Mouse (Mus musculus) liver, embryonic 12.5 days (tissue): ENCODE data around the gene Camkk2. TPM values are rescaled to one million over a fixed set of nuclear protein-coding genes. Genes with fewer than 3 reads are reported as not detected.

Experiments used
- ATAC-seq: fragments of 200-750 bp; cut with Nextera tagmentation; 2 replicates; pipeline ENCODE4 v1.8.0; 2017; ENCODE audit warnings: moderate number of reproducible peaks, mild to moderate bottlenecking, moderate library complexity
- H3K27ac ChIP-seq: fragments of 300-500 bp; sonication (generic); 2 replicates; pipeline ENCODE4 v1.5.1; 2016; ENCODE audit warnings: mild to moderate bottlenecking
- H3K27me3 ChIP-seq: fragments of 300-500 bp; sonication (generic); replicated peaks from 2 replicates; pipeline ENCODE4 v1.6.1; 2016; ENCODE audit warnings: mild to moderate bottlenecking, moderate library complexity
- H3K36me3 ChIP-seq: fragments of 300-500 bp; sonication (generic); 2 replicates; pipeline ENCODE4 v1.6.1; 2016; ENCODE audit warnings: mild to moderate bottlenecking, moderate library complexity
- H3K4me1 ChIP-seq: fragments of 300-500 bp; sonication (generic); 2 replicates; pipeline ENCODE4 v1.6.1; 2016
- H3K4me2 ChIP-seq: fragments of 300-500 bp; sonication (generic); 2 replicates; pipeline ENCODE4 v1.6.1; 2016; ENCODE audit warnings: mild to moderate bottlenecking, moderate library complexity
- H3K4me3 ChIP-seq: fragments of 300-500 bp; sonication (generic); 2 replicates; pipeline ENCODE4 v1.5.1; 2016; ENCODE audit warnings: mild to moderate bottlenecking, moderate library complexity
- H3K9ac ChIP-seq: fragments of 300-500 bp; sonication (generic); 2 replicates; pipeline ENCODE4 v1.6.1; 2016; ENCODE audit warnings: mild to moderate bottlenecking, moderate library complexity
- H3K9me3 ChIP-seq: fragments of 300-500 bp; sonication (generic); replicated peaks from 2 replicates; pipeline ENCODE4 v1.6.1; 2016; ENCODE audit warnings: mild to moderate bottlenecking, moderate library complexity
- WGBS: fragments of 180-500 bp; shearing (Covaris S2); methylation state at CpG from one replicate; pipeline ENCODE4 v1.1.7; 2016; ENCODE audit not compliant: insufficient replicate concordance; 5-methylcytosine and 5-hydroxymethylcytosine counted together
- polyA plus RNA-seq: library from polyadenylated mRNA; unstranded; fragments of >200 nt; fragmentation: Nextera tagmentation; extraction: Ambion mirVana; gene quantifications from 2 replicates; pipeline ENCODE4 v1.2.1, GENCODE M21; 2016

The Camkk2 gene
- polyA plus RNA-seq, 1 experiment from 2014 or later, result 16.7 TPM

GRCm38 (mm10) chr5:122706917-122707275 is 72.3 kb downstream of the Camkk2 start:
- Histone ChIP-seq H3K4me1 (peaks cover 51% of the 10 kb centered on the region), H3K9me3 (no peaks in the 10 kb centered on the region), H3K27me3 (no peaks in the 10 kb centered on the region), H3K4me3 (peak overlapping the region; percentile 70), H3K36me3 (peaks cover 4% of the 10 kb centered on the region; the same call in 1 of the 2 replicates), H3K27ac (peak overlapping the region; percentile 82), H3K4me2 (peak overlapping the region; percentile 95), H3K9ac (peak overlapping the region; percentile 76)
- peak; percentile 31 for ATAC-seq
- 33% methylated on average over 5 of the region's 5 CpGs for WGBS

- H3K9me3 ChIP-seq, result no peaks in the 10 kb centered on the region
- no peak for ATAC-seq
These were observed 74.0 kb downstream of the Camkk2 start for GRCm38 (mm10) chr5:122705174-122705573.

GRCm38 (mm10) chr5:122704571-122704970 is 74.6 kb downstream of the Camkk2 start:
- no peak overlapping the region for H3K4me2 ChIP-seq
- no peaks in the 10 kb centered on the region for H3K27me3 ChIP-seq
- no peaks in the 10 kb centered on the region for H3K36me3 ChIP-seq
- 60% methylated on average over 4 of the region's 4 CpGs for WGBS
- peaks cover 74% of the 10 kb centered on the region for H3K4me1 ChIP-seq
- no peak overlapping the region for H3K27ac ChIP-seq
- no peaks in the 10 kb centered on the region for H3K9me3 ChIP-seq
- no peak overlapping the region for H3K9ac ChIP-seq
- no peak for ATAC-seq
- H3K4me3 ChIP-seq, result no peak overlapping the region

More at GRCm38 (mm10) chr5:122705174-122705573, 74.0 kb downstream of the Camkk2 start:
- no peak overlapping the region for H3K4me2 ChIP-seq
- H3K36me3 ChIP-seq, result no peaks in the 10 kb centered on the region
- no peak overlapping the region for H3K9ac ChIP-seq
- 61% methylated on average over 3 of the region's 3 CpGs for WGBS
- peaks cover 68% of the 10 kb centered on the region for H3K4me1 ChIP-seq
- H3K27me3 ChIP-seq, result no peaks in the 10 kb centered on the region
- no peak overlapping the region for H3K27ac ChIP-seq
- H3K4me3 ChIP-seq, result no peak overlapping the region

- no peak for ATAC-seq
- peaks cover 76% of the 10 kb centered on the region for H3K4me1 ChIP-seq
- no peaks in the 10 kb centered on the region for H3K36me3 ChIP-seq
- H3K9me3 ChIP-seq, result no peaks in the 10 kb centered on the region
- WGBS, result 59% methylated on average over 2 of the region's 2 CpGs
- no peaks in the 10 kb centered on the region for H3K27me3 ChIP-seq
- no peak overlapping the region for H3K27ac ChIP-seq
- H3K4me2 ChIP-seq, result no peak overlapping the region
- H3K4me3 ChIP-seq, result no peak overlapping the region
- no peak overlapping the region for H3K9ac ChIP-seq
These were observed 75.6 kb downstream of the Camkk2 start for GRCm38 (mm10) chr5:122703574-122703973.

- Histone ChIP-seq H3K27me3 (no peaks in the 10 kb centered on the region), H3K4me1 (peaks cover 76% of the 10 kb centered on the region), H3K36me3 (no peaks in the 10 kb centered on the region), H3K4me2 (no peak overlapping the region), H3K9ac (no peak overlapping the region), H3K4me3 (no peak overlapping the region), H3K27ac (no peak overlapping the region), H3K9me3 (no peaks in the 10 kb centered on the region)
- ATAC-seq, result no peak
- WGBS, result 80% methylated on average over 6 of the region's 6 CpGs
These were observed 77.1 kb downstream of the Camkk2 start for GRCm38 (mm10) chr5:122702156-122702555.

- Histone ChIP-seq H3K9me3 (no peaks in the 10 kb centered on the region), H3K9ac (no peak overlapping the region), H3K36me3 (no peaks in the 10 kb centered on the region), H3K4me3 (no peak overlapping the region), H3K4me1 (peaks cover 77% of the 10 kb centered on the region), H3K4me2 (peak overlapping the region; percentile 48), H3K27me3 (no peaks in the 10 kb centered on the region), H3K27ac (peak overlapping the region; percentile 67)
- ATAC-seq, result peak; percentile 61
- WGBS, result 25% methylated on average over 5 of the region's 5 CpGs
These were observed 78.4 kb downstream of the Camkk2 start for GRCm38 (mm10) chr5:122700837-122701212.

- no peaks in the 10 kb centered on the region for H3K9me3 ChIP-seq
- peak; percentile 48 for ATAC-seq
- no peaks in the 10 kb centered on the region for H3K36me3 ChIP-seq
- peak overlapping the region; percentile 48 for H3K4me2 ChIP-seq
- H3K27me3 ChIP-seq, result no peaks in the 10 kb centered on the region
- no peak overlapping the region for H3K9ac ChIP-seq
- H3K27ac ChIP-seq, result peak overlapping the region; percentile 67
- 47% methylated on average over 12 of the region's 12 CpGs for WGBS
- H3K4me1 ChIP-seq, result peaks cover 77% of the 10 kb centered on the region
- H3K4me3 ChIP-seq, result no peak overlapping the region
These were observed 78.9 kb downstream of the Camkk2 start for GRCm38 (mm10) chr5:122700109-122700836.

GRCm38 (mm10) chr5:122698701-122699060 is 80.5 kb downstream of the Camkk2 start:
- WGBS, result 48% methylated on average over 9 of the region's 9 CpGs
- Histone ChIP-seq H3K4me3 (no peak overlapping the region), H3K27me3 (no peaks in the 10 kb centered on the region), H3K9ac (no peak overlapping the region), H3K9me3 (no peaks in the 10 kb centered on the region), H3K4me1 (peaks cover 66% of the 10 kb centered on the region), H3K4me2 (peak overlapping the region; percentile 32), H3K36me3 (no peaks in the 10 kb centered on the region), H3K27ac (no peak overlapping the region; the same call in 1 of the 2 replicates)
- ATAC-seq, result no peak

- Histone ChIP-seq H3K4me2 (peak overlapping the region; percentile 32), H3K27ac (peak overlapping the region; percentile 61), H3K27me3 (no peaks in the 10 kb centered on the region), H3K4me1 (peaks cover 66% of the 10 kb centered on the region), H3K36me3 (no peaks in the 10 kb centered on the region), H3K9me3 (no peaks in the 10 kb centered on the region), H3K4me3 (no peak overlapping the region), H3K9ac (no peak overlapping the region)
- 34% methylated on average over 10 of the region's 10 CpGs for WGBS
- ATAC-seq, result peak; percentile 22; the same call in 1 of the 2 replicates
These were observed 81.0 kb downstream of the Camkk2 start for GRCm38 (mm10) chr5:122698041-122698700.

- Histone ChIP-seq H3K27me3 (no peaks in the 10 kb centered on the region), H3K36me3 (no peaks in the 10 kb centered on the region), H3K4me3 (no peak overlapping the region), H3K27ac (no peak overlapping the region), H3K9ac (no peak overlapping the region), H3K4me2 (no peak overlapping the region), H3K4me1 (peaks cover 50% of the 10 kb centered on the region), H3K9me3 (no peaks in the 10 kb centered on the region)
- ATAC-seq, result no peak
- 76% methylated on average over 8 of the region's 8 CpGs for WGBS
These were observed 83.7 kb downstream of the Camkk2 start for GRCm38 (mm10) chr5:122695516-122695915.

- no peak for ATAC-seq
- no peak overlapping the region for H3K9ac ChIP-seq
- no peak overlapping the region for H3K4me2 ChIP-seq
- no peaks in the 10 kb centered on the region for H3K36me3 ChIP-seq
- H3K4me1 ChIP-seq, result peaks cover 31% of the 10 kb centered on the region
- H3K9me3 ChIP-seq, result no peaks in the 10 kb centered on the region
- H3K27ac ChIP-seq, result no peak overlapping the region
- H3K27me3 ChIP-seq, result no peaks in the 10 kb centered on the region
- H3K4me3 ChIP-seq, result no peak overlapping the region
- 64% methylated on average over 13 of the region's 13 CpGs for WGBS
These were observed 85.6 kb downstream of the Camkk2 start for GRCm38 (mm10) chr5:122693431-122694207.

- no peak overlapping the region for H3K27ac ChIP-seq
- no peak for ATAC-seq
- 66% methylated on average over 6 of the region's 6 CpGs for WGBS
These were observed 88.7 kb downstream of the Camkk2 start for GRCm38 (mm10) chr5:122690486-122690885.

More at GRCm38 (mm10) chr5:122690486-122690885, 88.7 kb downstream of the Camkk2 start:
- no peak overlapping the region for H3K4me3 ChIP-seq
- no peaks in the 10 kb centered on the region for H3K27me3 ChIP-seq
- no peaks in the 10 kb centered on the region for H3K9me3 ChIP-seq
- H3K4me1 ChIP-seq, result peaks cover 18% of the 10 kb centered on the region
- H3K36me3 ChIP-seq, result no peaks in the 10 kb centered on the region
- no peak overlapping the region for H3K4me2 ChIP-seq
- no peak overlapping the region for H3K9ac ChIP-seq
